Mouse (Mus musculus): Measurements from ENCODE around the gene Defa35. TPM values are rescaled to one million over a fixed set of nuclear protein-coding genes. Genes with fewer than 3 reads are reported as not detected.
"Not testable (repeated sequence)": the region's sequence is repeated elsewhere in the genome, so short reads cannot be mapped to it uniquely, and the experiment has no call there.

Defa35 gene
- total RNA-seq (2021), result not detected

DNA sequence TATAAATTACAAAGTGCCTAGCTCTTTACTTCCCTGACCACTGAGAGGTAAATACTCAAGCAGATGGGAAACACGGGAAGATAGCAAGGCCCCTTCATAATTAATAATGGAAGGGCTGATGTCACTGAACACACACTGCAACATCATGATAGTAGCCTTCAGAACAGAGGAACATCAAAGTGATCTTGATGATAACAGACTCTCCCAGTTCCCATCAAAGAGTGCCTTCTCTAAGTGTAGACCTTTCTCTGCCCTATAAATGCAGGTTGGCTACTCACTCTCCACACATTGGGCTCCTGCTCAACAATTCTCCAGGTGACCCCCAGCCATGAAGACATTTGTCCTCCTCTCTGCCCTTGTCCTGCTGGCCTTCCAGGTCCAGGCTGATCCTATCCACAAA, at the start of gene Defa35:
Gene Defa35, plus strand, starts transcription at position 301 of the 400 bp plus-strand sequence.
- DNase-seq; intact Hi-C loops (cut with DNase I): not testable (repeated sequence)

GRCm38 (mm10) chr8:21025245-21025644, 39.6 kb upstream of the Defa35 start, which contains the start of gene Defa21:
Gene Defa21 (plus strand): TSS chr8:21025545.
- intact Hi-C loops (cut with DNase I); DNase-seq: not testable (repeated sequence)

DNA sequence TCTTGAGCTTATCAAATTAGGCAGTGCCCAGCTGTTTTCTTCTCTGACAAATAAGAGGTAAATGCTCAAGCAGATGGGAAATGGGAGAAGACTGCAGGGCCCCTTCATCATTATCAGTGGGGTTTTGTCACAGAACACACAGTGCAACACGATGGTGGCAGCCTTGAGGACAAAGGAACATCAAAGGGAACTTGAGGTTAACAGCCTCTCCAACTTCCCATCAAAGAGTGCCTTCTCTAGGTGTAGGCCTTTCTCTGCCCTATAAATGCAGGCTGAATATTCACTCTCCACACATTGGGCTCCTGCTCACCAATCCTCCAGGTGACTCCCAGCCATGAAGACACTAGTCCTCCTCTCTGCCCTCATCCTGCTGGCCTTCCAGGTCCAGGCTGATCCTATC, 10.1 kb upstream of the Defa35 start, which contains the start of gene Defa23:
Gene Defa23, plus strand, starts transcription at position 301 of the 400 bp plus-strand sequence.
- DNase-seq; intact Hi-C loops (cut with DNase I): not testable (repeated sequence)

- intact Hi-C loops (cut with DNase I); DNase-seq: not testable (repeated sequence)
Measured at GRCm38 (mm10) chr8:21084142-21084541, 19.3 kb downstream of the Defa35 start, which contains the start of gene Defa25. Gene Defa25 (plus strand): TSS chr8:21084442.

DNA sequence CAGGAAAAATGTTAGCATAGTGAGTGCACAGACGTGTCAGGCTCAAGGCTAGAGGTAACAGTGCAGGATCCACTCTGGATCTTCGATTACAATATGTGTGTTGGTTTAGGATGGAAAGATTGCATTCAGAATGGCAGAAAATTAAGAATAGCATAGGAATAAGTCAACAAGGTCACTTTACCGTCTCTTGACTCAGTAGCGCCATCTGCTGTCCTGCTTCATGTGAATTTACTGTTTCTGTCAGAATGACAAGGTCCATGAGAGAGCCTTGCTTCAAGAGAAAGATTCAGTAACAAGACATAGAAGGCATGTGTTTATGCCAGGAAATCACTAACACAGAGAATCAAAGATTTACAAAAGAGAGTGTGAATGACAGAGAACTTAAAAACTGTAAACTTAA, 28.3 kb downstream of the Defa35 start:
- intact Hi-C loops (cut with DNase I), result no loop called here

GRCm38 (mm10) chr8:21095950-21096349, 31.1 kb downstream of the Defa35 start, which contains the start of gene Gm14851:
Gene Gm14851 (minus strand): TSS chr8:21096050.
- DNase-seq; intact Hi-C loops (cut with DNase I): not testable (repeated sequence)

More for the DNA sequence above, 28.3 kb downstream of the Defa35 start:
- DNase-seq, result no peak

Other genes with a start within 250 kb of the Defa35 start
- not detected for gene Defb33, start 172.4 kb upstream of the Defa35 start, total RNA-seq (2021)
- gene Gm15056, start 162.4 kb upstream of the Defa35 start, total RNA-seq (2021), result not detected
- not detected for gene Gm6040, start 143.0 kb upstream of the Defa35 start, total RNA-seq (2021)
- gene AY761185, start 120.3 kb upstream of the Defa35 start, total RNA-seq (2021), result not detected
- gene Defa21, start 39.5 kb upstream of the Defa35 start, total RNA-seq (2021), result not detected
- gene Defa23, start 10.0 kb upstream of the Defa35 start, total RNA-seq (2021), result not detected
- not detected for gene Defa25, start 19.4 kb downstream of the Defa35 start, total RNA-seq (2021)
- gene Gm14851, start 31.0 kb downstream of the Defa35 start, total RNA-seq (2021), result not detected
- gene Defa30, start 69.6 kb downstream of the Defa35 start, total RNA-seq (2021), result not detected
- not detected for gene Defa22, start 97.2 kb downstream of the Defa35 start, total RNA-seq (2021)
- gene Defa31, start 126.6 kb downstream of the Defa35 start, total RNA-seq (2021), result not detected
- gene Gm15293, start 136.5 kb downstream of the Defa35 start, total RNA-seq (2021), result not detected
- gene Gm15292, start 184.7 kb downstream of the Defa35 start, total RNA-seq (2021), result not detected

Data from left cerebral cortex, postnatal 4 days (tissue).